Mouse (Mus musculus): Measurements from ENCODE around the gene Cp.
"Not testable (repeated sequence)": the region's sequence is repeated elsewhere in the genome, so short reads cannot be mapped to it uniquely, and the experiment has no call there.

GRCm38 (mm10) chr3:20010905-20011304 lies 54.1 kb downstream of the Cp start:
- not testable (repeated sequence) for TF ChIP-seq CTCF, EP300 (IDR thresholded peaks at IDR 0.05)
